Mouse (Mus musculus): ENCODE measurements around the gene Ddx39b. TPM values are rescaled to one million over a fixed set of nuclear protein-coding genes. Genes with fewer than 3 reads are reported as not detected.
"Not testable (repeated sequence)": the region's sequence is repeated elsewhere in the genome, so short reads cannot be mapped to it uniquely, and the experiment has no call there.

The Ddx39b gene
- polyA plus RNA-seq, 1 experiment: 290 TPM

DNA sequence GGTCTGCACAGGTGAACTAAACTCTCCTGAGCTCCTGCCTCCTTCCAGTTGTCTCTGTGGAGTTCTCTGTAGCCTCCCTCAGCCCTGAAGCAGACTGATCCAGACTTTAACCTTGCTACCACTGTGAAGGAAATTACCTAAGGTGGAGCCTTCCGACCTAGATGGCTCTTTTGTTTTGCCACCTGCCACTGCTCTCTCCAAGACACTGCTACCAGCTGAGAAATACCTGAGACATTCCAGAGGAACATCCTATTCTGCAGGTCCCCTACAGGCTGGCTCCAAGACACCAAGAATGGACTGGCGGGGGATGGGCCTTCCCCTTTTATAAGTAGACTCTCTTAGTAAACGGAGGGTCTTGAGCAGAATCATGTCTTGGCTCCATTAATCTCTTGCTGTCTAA, 38.7 kb downstream of the Ddx39b start:
- no peak overlapping the region for H3K27ac ChIP-seq (ENCODE audit: insufficient read depth, low read depth, low read length)
- 76% methylated on average over 3 of the region's 3 CpGs for WGBS
- no peaks in the 10 kb centered on the region for H3K4me1 ChIP-seq (ENCODE audit: control insufficient read depth, insufficient read depth, low read length)
- no peak for TF ChIP-seq POLR2A (IDR thresholded peaks at IDR 0.05; ENCODE audit: insufficient read depth, low read depth, low read length)
- TF ChIP-seq CTCF (IDR thresholded peaks at IDR 0.05; ENCODE audit: insufficient read depth, low read depth, low read length): no peak
- no peak overlapping the region for H3K4me3 ChIP-seq (ENCODE audit: insufficient read depth, low read depth, low read length)

DNA sequence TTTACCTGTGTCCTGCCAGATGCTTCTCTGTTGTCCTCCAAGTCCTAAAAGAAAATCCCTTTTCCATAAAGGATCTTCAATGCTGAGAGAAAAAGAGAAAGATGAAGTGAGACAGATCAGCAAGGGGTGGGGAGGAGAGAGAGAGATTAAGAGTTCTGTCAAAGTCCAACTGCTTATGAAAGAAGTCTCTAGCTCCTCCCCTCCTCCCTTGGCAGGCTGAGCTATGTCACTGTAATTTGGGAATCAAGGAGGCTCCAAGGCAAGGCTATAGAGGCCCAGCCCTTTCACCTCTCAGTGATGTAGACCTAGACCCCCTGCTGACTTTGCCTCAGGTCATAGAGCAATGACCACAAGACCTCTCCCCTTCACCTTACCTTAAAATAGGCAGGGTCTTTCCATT, 43.9 kb downstream of the Ddx39b start:
- Histone ChIP-seq H3K4me3 (ENCODE audit: insufficient read depth, low read depth, low read length) (no peak overlapping the region), H3K4me1 (ENCODE audit: control insufficient read depth, insufficient read depth, low read length) (no peaks in the 10 kb centered on the region), H3K27ac (ENCODE audit: insufficient read depth, low read depth, low read length) (no peak overlapping the region)
- TF ChIP-seq POLR2A (IDR thresholded peaks at IDR 0.05; ENCODE audit: insufficient read depth, low read depth, low read length): no peak

DNA sequence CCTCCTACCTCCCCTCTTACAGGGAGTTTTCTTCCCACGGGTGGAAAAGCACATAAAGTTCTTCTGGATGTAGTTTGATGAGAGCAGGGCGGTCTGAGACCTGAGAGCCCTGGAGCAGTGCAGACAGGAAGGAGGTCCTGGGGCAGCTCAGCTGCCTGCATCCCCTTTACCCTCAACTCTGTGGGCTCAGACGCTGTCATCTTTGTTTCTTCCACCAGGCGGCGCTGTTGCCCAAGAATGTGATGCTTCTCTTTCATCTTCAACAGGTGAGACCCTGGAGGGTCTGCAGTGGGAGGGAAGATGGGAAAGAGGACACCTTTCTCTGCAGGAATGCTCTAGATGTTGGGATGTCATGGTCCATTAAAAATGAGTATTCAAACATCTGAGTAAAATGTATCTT, 54.2 kb downstream of the Ddx39b start:
- H3K4me3 ChIP-seq (ENCODE audit: insufficient read depth, low read depth, low read length); H3K4me1 ChIP-seq (ENCODE audit: control insufficient read depth, insufficient read depth, low read length); H3K27ac ChIP-seq (ENCODE audit: insufficient read depth, low read depth, low read length): not testable (repeated sequence)
- TF ChIP-seq CTCF (IDR thresholded peaks at IDR 0.05; ENCODE audit: insufficient read depth, low read depth, low read length): 0 out of 2 replicates have a peak, but pooled peaks have one; percentile 25
- WGBS: 7% methylated on average over 5 of the region's 5 CpGs

DNA sequence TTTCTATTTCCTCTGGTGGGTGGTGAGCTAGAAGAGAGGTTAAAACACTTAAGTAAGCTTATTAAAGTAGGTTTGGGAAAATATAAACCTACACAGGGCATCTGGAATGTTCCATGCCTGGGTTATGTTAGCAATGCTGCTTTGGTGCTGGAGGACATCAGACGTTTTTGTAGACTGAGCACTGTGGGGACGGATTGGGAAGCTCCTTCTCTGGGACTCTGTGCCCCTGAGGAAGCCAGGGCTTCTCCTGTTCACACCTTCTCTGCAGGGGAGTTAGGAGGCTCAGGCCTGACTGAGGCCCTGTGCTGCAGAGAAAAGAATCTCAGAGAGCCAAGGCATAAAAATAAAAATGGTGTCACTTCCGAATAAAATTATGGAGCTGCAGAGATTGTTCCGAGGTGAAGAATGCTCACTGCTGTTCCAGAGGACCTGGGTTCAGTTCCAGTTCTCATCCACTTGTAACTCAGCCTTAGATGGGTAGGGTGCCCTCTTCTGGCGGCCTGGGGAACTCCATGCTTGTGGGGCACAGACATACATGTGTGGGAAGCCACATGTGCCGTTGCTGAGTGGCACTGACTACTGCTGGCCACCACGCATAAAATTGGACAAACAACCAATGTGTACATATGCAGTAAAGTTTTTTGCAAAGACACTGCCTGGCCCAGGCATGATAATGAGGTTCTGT, 58.9 kb downstream of the Ddx39b start:
- not testable (repeated sequence) for H3K4me1 ChIP-seq (ENCODE audit: control insufficient read depth, insufficient read depth, low read length); H3K4me3 ChIP-seq (ENCODE audit: insufficient read depth, low read depth, low read length); H3K27ac ChIP-seq (ENCODE audit: insufficient read depth, low read depth, low read length)
- 86% methylated on average over 7 of the region's 7 CpGs for WGBS

DNA sequence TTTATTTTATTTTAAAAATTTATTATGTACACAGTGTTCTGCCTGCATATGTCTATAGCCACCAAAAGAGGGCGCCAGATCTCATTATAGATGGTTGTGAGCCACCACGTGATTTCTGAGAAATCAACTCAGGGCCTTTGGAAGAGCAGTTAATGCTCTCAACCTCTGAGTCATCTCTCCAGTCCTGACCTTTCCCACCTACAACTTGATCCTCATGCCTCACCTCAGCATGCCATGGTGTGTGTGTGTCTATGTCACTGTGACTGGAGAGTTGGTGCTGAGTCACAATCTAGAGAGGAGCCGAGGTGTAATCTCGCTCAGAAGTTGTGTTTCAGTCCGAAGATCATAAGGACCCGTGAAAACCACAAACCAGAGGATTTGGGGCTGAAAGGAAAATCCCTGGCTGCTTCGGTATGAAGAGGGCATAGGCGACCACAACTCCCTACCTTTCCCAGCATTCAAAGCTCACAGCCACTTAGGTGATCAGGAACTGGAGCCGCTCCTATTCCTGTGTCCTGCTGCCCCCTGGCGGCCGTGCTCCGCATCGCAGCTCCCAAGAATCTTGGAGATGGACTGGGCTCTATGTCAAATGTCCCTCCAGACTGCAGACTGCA, 60.2 kb downstream of the Ddx39b start:
- TF ChIP-seq POLR2A (IDR thresholded peaks at IDR 0.05; ENCODE audit: insufficient read depth, low read depth, low read length): no peak
- TF ChIP-seq CTCF (IDR thresholded peaks at IDR 0.05; ENCODE audit: insufficient read depth, low read depth, low read length): peak; percentile 84
- Histone ChIP-seq H3K4me1 (ENCODE audit: control insufficient read depth, insufficient read depth, low read length) (peaks cover 5% of the 10 kb centered on the region; the same call in 1 of the 2 replicates), H3K27ac (ENCODE audit: insufficient read depth, low read depth, low read length) (no peak overlapping the region), H3K4me3 (ENCODE audit: insufficient read depth, low read depth, low read length) (no peak overlapping the region)
- 21% methylated on average over 13 of the region's 13 CpGs for WGBS

- Histone ChIP-seq H3K4me3 (ENCODE audit: insufficient read depth, low read depth, low read length) (no peak overlapping the region), H3K4me1 (ENCODE audit: control insufficient read depth, insufficient read depth, low read length) (peaks cover 5% of the 10 kb centered on the region; the same call in 1 of the 2 replicates), H3K27ac (ENCODE audit: insufficient read depth, low read depth, low read length) (no peak overlapping the region)
- 79% methylated on average over 2 of the region's 2 CpGs for WGBS
- TF ChIP-seq CTCF (IDR thresholded peaks at IDR 0.05; ENCODE audit: insufficient read depth, low read depth, low read length) (no peak), POLR2A (IDR thresholded peaks at IDR 0.05; ENCODE audit: insufficient read depth, low read depth, low read length) (no peak)
Measured at GRCm38 (mm10) chr17:35303271-35303670, 61.7 kb downstream of the Ddx39b start.

Other genes with a start within 250 kb of the Ddx39b start
- gene Vars, start 240.8 kb upstream of the Ddx39b start, polyA plus RNA-seq (2012; ENCODE audit: insufficient read depth, insufficient read length, low replicate concordance, missing spikeins): not detected in 2 replicates
- gene Vwa7, start 225.2 kb upstream of the Ddx39b start, polyA plus RNA-seq (2012; ENCODE audit: insufficient read depth, insufficient read length, low replicate concordance, missing spikeins): not detected in 2 replicates
- not detected in 2 replicates for gene Sapcd1, start 213.7 kb upstream of the Ddx39b start, polyA plus RNA-seq (2012; ENCODE audit: insufficient read depth, insufficient read length, low replicate concordance, missing spikeins)
- not detected in 2 replicates for gene Msh5, start 195.0 kb upstream of the Ddx39b start, polyA plus RNA-seq (2012; ENCODE audit: insufficient read depth, insufficient read length, low replicate concordance, missing spikeins)
- not detected in 2 replicates for gene Clic1, start 191.8 kb upstream of the Ddx39b start, polyA plus RNA-seq (2012; ENCODE audit: insufficient read depth, insufficient read length, low replicate concordance, missing spikeins)
- not detected in 2 replicates for gene Ddah2, start 182.7 kb upstream of the Ddx39b start, polyA plus RNA-seq (2012; ENCODE audit: insufficient read depth, insufficient read length, low replicate concordance, missing spikeins)
- not detected in 2 replicates for gene Ly6g6c, start 176.4 kb upstream of the Ddx39b start, polyA plus RNA-seq (2012; ENCODE audit: insufficient read depth, insufficient read length, low replicate concordance, missing spikeins)
- not detected in 2 replicates for gene Mpig6b, start 175.6 kb upstream of the Ddx39b start, polyA plus RNA-seq (2012; ENCODE audit: insufficient read depth, insufficient read length, low replicate concordance, missing spikeins)
- gene Ly6g6e, start 164.8 kb upstream of the Ddx39b start, polyA plus RNA-seq (2012; ENCODE audit: insufficient read depth, insufficient read length, low replicate concordance, missing spikeins): not detected in 2 replicates
- not detected in 2 replicates for gene Ly6g6d, start 163.7 kb upstream of the Ddx39b start, polyA plus RNA-seq (2012; ENCODE audit: insufficient read depth, insufficient read length, low replicate concordance, missing spikeins)
- not detected in 2 replicates for gene Ly6g6f, start 156.1 kb upstream of the Ddx39b start, polyA plus RNA-seq (2012; ENCODE audit: insufficient read depth, insufficient read length, low replicate concordance, missing spikeins)
- not detected in 2 replicates for gene Abhd16a, start 152.5 kb upstream of the Ddx39b start, polyA plus RNA-seq (2012; ENCODE audit: insufficient read depth, insufficient read length, low replicate concordance, missing spikeins)
- gene Ly6g5c, start 133.5 kb upstream of the Ddx39b start, polyA plus RNA-seq (2012; ENCODE audit: insufficient read depth, insufficient read length, low replicate concordance, missing spikeins): not detected in 2 replicates
- gene Ly6g5b, start 126.3 kb upstream of the Ddx39b start, polyA plus RNA-seq (2012; ENCODE audit: insufficient read depth, insufficient read length, low replicate concordance, missing spikeins): not detected in 2 replicates
- not detected in 2 replicates for gene Gpank1, start 120.3 kb upstream of the Ddx39b start, polyA plus RNA-seq (2012; ENCODE audit: insufficient read depth, insufficient read length, low replicate concordance, missing spikeins)
- gene Csnk2b, start 119.7 kb upstream of the Ddx39b start, polyA plus RNA-seq (2012; ENCODE audit: insufficient read depth, insufficient read length, low replicate concordance, missing spikeins): not detected in 2 replicates
- not detected in 2 replicates for gene D17H6S53E, start 115.4 kb upstream of the Ddx39b start, polyA plus RNA-seq (2012; ENCODE audit: insufficient read depth, insufficient read length, low replicate concordance, missing spikeins)
- gene Apom, start 109.7 kb upstream of the Ddx39b start, polyA plus RNA-seq (2012; ENCODE audit: insufficient read depth, insufficient read length, low replicate concordance, missing spikeins): not detected in 2 replicates
- gene Bag6, start 106.6 kb upstream of the Ddx39b start, polyA plus RNA-seq (2012; ENCODE audit: insufficient read depth, insufficient read length, low replicate concordance, missing spikeins): 684 TPM in 1 of 2 replicates, not detected in the other
- gene Prrc2a, start 76.8 kb upstream of the Ddx39b start, polyA plus RNA-seq (2012; ENCODE audit: insufficient read depth, insufficient read length, low replicate concordance, missing spikeins): 146 and 391 TPM in 2 replicates
- not detected in 2 replicates for gene Aif1, start 65.7 kb upstream of the Ddx39b start, polyA plus RNA-seq (2012; ENCODE audit: insufficient read depth, insufficient read length, low replicate concordance, missing spikeins)
- not detected in 2 replicates for gene Lst1, start 53.3 kb upstream of the Ddx39b start, polyA plus RNA-seq (2012; ENCODE audit: insufficient read depth, insufficient read length, low replicate concordance, missing spikeins)
- gene Ltb, start 47.3 kb upstream of the Ddx39b start, polyA plus RNA-seq (2012; ENCODE audit: insufficient read depth, insufficient read length, low replicate concordance, missing spikeins): not detected in 2 replicates
- gene Tnf, start 39.7 kb upstream of the Ddx39b start, polyA plus RNA-seq (2012; ENCODE audit: insufficient read depth, insufficient read length, low replicate concordance, missing spikeins): not detected in 2 replicates
- not detected in 2 replicates for gene Lta, start 36.4 kb upstream of the Ddx39b start, polyA plus RNA-seq (2012; ENCODE audit: insufficient read depth, insufficient read length, low replicate concordance, missing spikeins)
- gene Gm16181, start 20.9 kb upstream of the Ddx39b start, polyA plus RNA-seq (2012; ENCODE audit: insufficient read depth, insufficient read length, low replicate concordance, missing spikeins): not detected in 2 replicates
- not detected in 2 replicates for gene Atp6v1g2, start 8.1 kb upstream of the Ddx39b start, polyA plus RNA-seq (2012; ENCODE audit: insufficient read depth, insufficient read length, low replicate concordance, missing spikeins)
- not detected in 2 replicates for gene Nfkbil1, start 6.0 kb upstream of the Ddx39b start, polyA plus RNA-seq (2012; ENCODE audit: insufficient read depth, insufficient read length, low replicate concordance, missing spikeins)
- 345 and 592 TPM in 2 replicates for gene H2-D1, start 21.0 kb downstream of the Ddx39b start, polyA plus RNA-seq (2012; ENCODE audit: insufficient read depth, insufficient read length, low replicate concordance, missing spikeins)
- gene H2-Q1, start 78.7 kb downstream of the Ddx39b start, polyA plus RNA-seq (2012; ENCODE audit: insufficient read depth, insufficient read length, low replicate concordance, missing spikeins): not detected in 2 replicates
- gene H2-Q2, start 100.5 kb downstream of the Ddx39b start, polyA plus RNA-seq (2012; ENCODE audit: insufficient read depth, insufficient read length, low replicate concordance, missing spikeins): not detected in 2 replicates
- gene H2-Q4, start 137.9 kb downstream of the Ddx39b start, polyA plus RNA-seq (2012; ENCODE audit: insufficient read depth, insufficient read length, low replicate concordance, missing spikeins): not detected in 2 replicates
- not detected in 2 replicates for gene H2-Q6, start 183.1 kb downstream of the Ddx39b start, polyA plus RNA-seq (2012; ENCODE audit: insufficient read depth, insufficient read length, low replicate concordance, missing spikeins)
- gene H2-Q7, start 197.4 kb downstream of the Ddx39b start, polyA plus RNA-seq (2012; ENCODE audit: insufficient read depth, insufficient read length, low replicate concordance, missing spikeins): not detected in 2 replicates
- not detected in 2 replicates for gene H2-Q10, start 228.3 kb downstream of the Ddx39b start, polyA plus RNA-seq (2012; ENCODE audit: insufficient read depth, insufficient read length, low replicate concordance, missing spikeins)